12 mouse cellular contexts compared by ENCODE assay signal in the genomic region with DNA sequence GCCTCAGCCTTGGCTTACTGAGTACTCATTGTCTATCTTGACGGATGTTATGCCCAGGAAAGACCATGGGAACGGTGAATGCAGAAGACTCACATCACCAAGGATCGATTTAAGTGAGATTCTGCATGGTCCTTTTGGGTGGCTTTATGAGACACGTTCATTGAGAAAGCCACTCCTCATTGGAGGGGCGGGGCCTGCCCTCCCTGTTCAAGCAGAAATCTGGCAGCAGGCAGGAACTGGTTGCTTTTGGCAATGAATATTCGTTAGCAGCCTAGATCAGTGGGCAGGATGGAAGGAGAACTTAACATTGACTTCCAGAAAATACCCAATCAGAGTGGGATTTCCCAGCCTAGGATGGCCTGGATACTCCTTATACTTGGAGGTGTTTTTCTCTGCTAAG. TPM values are rescaled to one million over a fixed set of nuclear protein-coding genes. Genes with fewer than 3 reads are reported as not detected.
DNase-seq lines count a peak whose midpoint lies in the region; ATAC-seq lines count a peak whose summit lies in the region.
"Had no signal": no experiment of that assay in that cellular context is flagged by ENCODE, and none has a peak within 500 bp of the region (broad histone marks: within the 10 kb centered on the region; RNA-seq: fewer than 3 reads in every experiment).

No protein-coding gene starts in this region.

- no peak overlapping the region for H3K4me2 ChIP-seq in hindbrain, embryonic 13.5 days
- H3K4me2 ChIP-seq in midbrain, embryonic 16.5 days (ENCODE audit: low read length) = no peak overlapping the region
- no peak overlapping the region for H3K4me2 ChIP-seq in neural tube, embryonic 15.5 days
- H3K4me2 ChIP-seq: midbrain, embryonic 15.5 days had no signal

- H3K4me1 ChIP-seq in hindbrain, embryonic 13.5 days (replicated peaks) = peaks cover 58% of the 10 kb centered on the region
- H3K4me1 ChIP-seq in hindbrain, embryonic 10.5 days (replicated peaks) = peaks cover 65% of the 10 kb centered on the region
- peaks cover 66% of the 10 kb centered on the region for H3K4me1 ChIP-seq in midbrain, embryonic 10.5 days
- H3K4me1 ChIP-seq in midbrain, embryonic 16.5 days (ENCODE audit: control insufficient read depth, insufficient read depth, low read length) = peaks cover 18% of the 10 kb centered on the region
- H3K4me1 ChIP-seq in neural tube, embryonic 15.5 days = peaks cover 36% of the 10 kb centered on the region

- no peak overlapping the region for H3K4me3 ChIP-seq in hindbrain, embryonic 13.5 days
- no peak overlapping the region for H3K4me3 ChIP-seq in hindbrain, embryonic 10.5 days
- H3K4me3 ChIP-seq in midbrain, embryonic 10.5 days = no peak overlapping the region
- H3K4me3 ChIP-seq in midbrain, embryonic 16.5 days (ENCODE audit: low read depth, low read length) = no peak overlapping the region
- no peak overlapping the region for H3K4me3 ChIP-seq in neural tube, embryonic 15.5 days (replicated peaks)
- H3K4me3 ChIP-seq: midbrain, embryonic 15.5 days had no signal

- 52% methylated on average over 6 of the region's 6 CpGs for WGBS in hindbrain, embryonic 13.5 days
- 59% methylated on average over 6 of the region's 6 CpGs for WGBS in hindbrain, embryonic 10.5 days
- WGBS in midbrain, embryonic 10.5 days = 70% methylated on average over 6 of the region's 6 CpGs
- WGBS in midbrain, embryonic 16.5 days = 51% methylated on average over 6 of the region's 6 CpGs
- WGBS in neural tube, embryonic 15.5 days = 48% methylated on average over 6 of the region's 6 CpGs

- DNase-seq in cerebellum, postnatal 14 days = peak; percentile 56 to 57
- DNase-seq in cerebellum, adult 9-10 months = no peak
- DNase-seq in hindbrain, embryonic 10.5 days (ENCODE audit: low spot score) = no peak
- no peak for DNase-seq in midbrain, embryonic 10.5 days (ENCODE audit: low spot score)
- DNase-seq in adrenal gland, postnatal 36 days = no peak
- DNase-seq: thymus, adult 18-20 months had no signal

- H3K36me3 ChIP-seq in hindbrain, embryonic 13.5 days = no peaks in the 10 kb centered on the region
- H3K36me3 ChIP-seq in hindbrain, embryonic 10.5 days = peaks cover 89% of the 10 kb centered on the region
- peaks cover 97% of the 10 kb centered on the region for H3K36me3 ChIP-seq in midbrain, embryonic 10.5 days
- no peaks in the 10 kb centered on the region for H3K36me3 ChIP-seq in midbrain, embryonic 16.5 days (ENCODE audit: control insufficient read depth, insufficient read depth, low read length)
- H3K36me3 ChIP-seq in neural tube, embryonic 15.5 days = no peaks in the 10 kb centered on the region
- H3K36me3 ChIP-seq: midbrain, embryonic 15.5 days had no signal

- no peaks in the 10 kb centered on the region for H3K27me3 ChIP-seq in hindbrain, embryonic 13.5 days
- H3K27me3 ChIP-seq in hindbrain, embryonic 10.5 days (ENCODE audit: insufficient read depth, poor library complexity, severe bottlenecking) = no peaks in the 10 kb centered on the region
- H3K27me3 ChIP-seq in midbrain, embryonic 10.5 days (ENCODE audit: low read depth, poor library complexity, severe bottlenecking) = no peaks in the 10 kb centered on the region
- H3K27me3 ChIP-seq in midbrain, embryonic 16.5 days (ENCODE audit: control insufficient read depth, insufficient read depth, low read depth, low read length) = no peaks in the 10 kb centered on the region
- H3K27me3 ChIP-seq in neural tube, embryonic 15.5 days (replicated peaks) = no peaks in the 10 kb centered on the region
- H3K27me3 ChIP-seq: midbrain, embryonic 15.5 days had no signal

- 0 out of 2 replicates have a peak overlapping the region, but pooled peaks have one; percentile 71 for H3K27ac ChIP-seq in hindbrain, embryonic 13.5 days
- H3K27ac ChIP-seq in hindbrain, embryonic 10.5 days = no peak overlapping the region
- peak overlapping the region; percentile 61 for H3K27ac ChIP-seq in midbrain, embryonic 10.5 days (replicated peaks)
- H3K27ac ChIP-seq in midbrain, embryonic 16.5 days (ENCODE audit: low read length) = no peak overlapping the region
- H3K27ac ChIP-seq in neural tube, embryonic 15.5 days (replicated peaks) = no peak overlapping the region

- ATAC-seq in hindbrain, embryonic 13.5 days (ENCODE audit: low FRiP score) = no peak
- no peak for ATAC-seq in midbrain, embryonic 16.5 days
- ATAC-seq in neural tube, embryonic 15.5 days (ENCODE audit: low FRiP score) = no peak

- H3K9me3 ChIP-seq in hindbrain, embryonic 13.5 days = no peaks in the 10 kb centered on the region
- H3K9me3 ChIP-seq in hindbrain, embryonic 10.5 days = no peaks in the 10 kb centered on the region
- H3K9me3 ChIP-seq in midbrain, embryonic 10.5 days (replicated peaks) = no peaks in the 10 kb centered on the region
- no peaks in the 10 kb centered on the region for H3K9me3 ChIP-seq in midbrain, embryonic 16.5 days (replicated peaks; ENCODE audit: control insufficient read depth, low read length, poor library complexity, severe bottlenecking)
- H3K9me3 ChIP-seq in neural tube, embryonic 15.5 days (replicated peaks) = no peaks in the 10 kb centered on the region
- H3K9me3 ChIP-seq: midbrain, embryonic 15.5 days had no signal

- H3K9ac ChIP-seq in hindbrain, embryonic 13.5 days = no peak overlapping the region
- no peak overlapping the region for H3K9ac ChIP-seq in midbrain, embryonic 16.5 days (ENCODE audit: low read depth, low read length)
- H3K9ac ChIP-seq in neural tube, embryonic 15.5 days (replicated peaks) = 0 out of 2 replicates have a peak overlapping the region, but pooled peaks have one; percentile 10
- H3K9ac ChIP-seq: midbrain, embryonic 15.5 days had no signal

RNA-seq across cellular contexts. Expression of gene Muc13, which starts 53.4 kb away (rescaled TPM):
- not detected in 2 replicates for polyA plus RNA-seq in hindbrain, embryonic 13.5 days (2015; fragmentation: Nextera tagmentation; extraction: Ambion mirVana)
- polyA plus RNA-seq in hindbrain, embryonic 10.5 days (2016; fragmentation: Nextera tagmentation; extraction: Ambion mirVana) = 0.09 and 0.26 TPM in 2 replicates
- 0.10 and 0.15 TPM in 2 replicates for polyA plus RNA-seq in midbrain, embryonic 10.5 days (2016; fragmentation: Nextera tagmentation; extraction: Ambion mirVana)
- polyA plus RNA-seq in midbrain, embryonic 16.5 days (2015; fragmentation: Nextera tagmentation; extraction: Ambion mirVana) = not detected in 2 replicates
- 7.2 TPM in 1 of 2 replicates, not detected in the other for polyA plus RNA-seq in neural tube, embryonic 15.5 days (2015; fragmentation: Nextera tagmentation; extraction: Ambion mirVana)
- not detected for total RNA-seq in adrenal gland, postnatal 36 days (2021)
- total RNA-seq: gastrocnemius, postnatal 14 days; layer of hippocampus, adult 18-20 months had no signal

RNA-seq across cellular contexts. Expression of gene Heg1, which starts 56.2 kb away (rescaled TPM):
- polyA plus RNA-seq in hindbrain, embryonic 13.5 days (2015; fragmentation: Nextera tagmentation; extraction: Ambion mirVana) = 10.2 and 10.6 TPM in 2 replicates
- polyA plus RNA-seq in hindbrain, embryonic 10.5 days (2016; fragmentation: Nextera tagmentation; extraction: Ambion mirVana) = 21.9 and 22.8 TPM in 2 replicates
- polyA plus RNA-seq in midbrain, embryonic 10.5 days (2016; fragmentation: Nextera tagmentation; extraction: Ambion mirVana) = 34.3 and 45.7 TPM in 2 replicates
- polyA plus RNA-seq in midbrain, embryonic 16.5 days (2015; fragmentation: Nextera tagmentation; extraction: Ambion mirVana) = 9.4 and 12.4 TPM in 2 replicates
- 7.8 and 10.9 TPM in 2 replicates for polyA plus RNA-seq in neural tube, embryonic 15.5 days (2015; fragmentation: Nextera tagmentation; extraction: Ambion mirVana)
- total RNA-seq in adrenal gland, postnatal 36 days (2021) = 10 to 100 TPM; 50.3 to 76.7 TPM

Comparison
In these comparisons a context has a peak if more than half of its experiments do, and no peak if none do; other contexts are left out.
1. DNase-seq: peak in cerebellum, postnatal 14 days (2 of 2); none in cerebellum, adult 9-10 months (single experiment), hindbrain, embryonic 10.5 days (single experiment), midbrain, embryonic 10.5 days (single experiment) and adrenal gland, postnatal 36 days (0 of 2).
2. H3K27ac ChIP-seq: peak in hindbrain, embryonic 13.5 days (single experiment) and midbrain, embryonic 10.5 days (single experiment); none in hindbrain, embryonic 10.5 days (single experiment), midbrain, embryonic 16.5 days (single experiment) and neural tube, embryonic 15.5 days (single experiment).